Mouse (Mus musculus) hindlimb bud, embryonic 11.5 days (tissue): ENCODE results near the gene Gm10401.

ENCODE experiments used
- DNase-seq: peaks from one replicate; pipeline ENCODE4 v3.0.0-alpha.2; 2012; ENCODE audit warnings: low read depth, low spot score; ENCODE audit errors: extremely low spot score

Gm10401 gene

DNA sequence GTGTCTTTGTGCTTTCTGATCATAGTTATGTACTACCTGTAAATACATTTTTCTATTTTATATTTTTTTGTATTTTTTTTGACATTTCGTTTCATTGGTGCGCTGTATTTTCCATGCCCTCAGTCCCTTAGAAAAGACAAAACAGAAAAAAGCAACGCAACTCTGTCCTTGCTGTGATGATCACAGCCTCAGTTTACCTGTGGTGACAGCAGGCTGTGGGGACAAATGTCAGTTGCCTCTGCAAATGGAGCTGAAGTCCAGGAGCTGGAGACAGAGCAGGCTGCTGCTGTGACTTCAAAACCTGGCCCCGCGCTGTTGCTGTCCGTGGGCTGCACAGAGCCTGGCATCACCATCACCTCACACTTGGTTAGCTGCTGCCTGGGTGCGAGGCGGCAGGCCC, at the start of gene Gm10401:
Gene Gm10401, minus strand, starts transcription at position 101 of the 400 bp plus-strand sequence.
- no peak for DNase-seq

DNA sequence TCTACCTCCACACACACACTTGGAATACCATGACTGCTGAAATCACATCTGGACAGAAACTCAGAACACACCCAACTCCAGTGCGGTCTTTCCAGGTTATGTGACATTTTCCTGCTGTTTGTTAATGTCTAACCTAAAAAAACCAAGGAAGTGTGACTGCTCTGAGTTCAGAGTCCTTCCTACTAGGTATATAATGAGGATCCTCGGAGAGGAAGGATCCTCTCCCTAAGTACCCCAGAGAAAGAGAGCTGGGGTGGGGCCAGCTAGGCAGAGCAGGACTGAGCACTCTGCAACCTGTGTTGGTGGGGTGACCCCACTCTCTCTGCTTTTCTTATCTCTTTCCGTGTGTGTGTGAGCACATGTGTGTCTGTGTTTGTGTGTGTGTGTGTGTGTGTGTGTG, 49.3 kb upstream of the Gm10401 start:
- DNase-seq = no peak

DNA sequence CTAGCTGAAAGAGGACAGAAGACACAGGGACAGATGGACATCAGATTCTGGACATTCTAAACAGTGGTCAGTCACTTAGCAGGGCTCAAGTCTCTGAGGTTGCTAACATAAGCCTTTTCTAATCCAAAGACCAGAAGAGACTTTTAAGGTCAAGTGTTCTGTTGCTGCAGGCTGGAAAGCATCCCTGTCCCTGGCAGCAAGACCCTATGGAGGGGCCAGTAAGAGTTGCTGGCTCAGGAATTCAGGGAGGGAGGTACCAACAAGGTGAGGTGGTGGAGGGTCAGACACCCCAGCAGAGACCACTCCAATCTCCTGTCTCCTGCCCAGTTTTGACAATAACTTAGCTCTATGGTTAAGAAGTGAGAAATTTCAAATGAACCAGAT, 48.6 kb upstream of the Gm10401 start:
- no peak for DNase-seq

DNA sequence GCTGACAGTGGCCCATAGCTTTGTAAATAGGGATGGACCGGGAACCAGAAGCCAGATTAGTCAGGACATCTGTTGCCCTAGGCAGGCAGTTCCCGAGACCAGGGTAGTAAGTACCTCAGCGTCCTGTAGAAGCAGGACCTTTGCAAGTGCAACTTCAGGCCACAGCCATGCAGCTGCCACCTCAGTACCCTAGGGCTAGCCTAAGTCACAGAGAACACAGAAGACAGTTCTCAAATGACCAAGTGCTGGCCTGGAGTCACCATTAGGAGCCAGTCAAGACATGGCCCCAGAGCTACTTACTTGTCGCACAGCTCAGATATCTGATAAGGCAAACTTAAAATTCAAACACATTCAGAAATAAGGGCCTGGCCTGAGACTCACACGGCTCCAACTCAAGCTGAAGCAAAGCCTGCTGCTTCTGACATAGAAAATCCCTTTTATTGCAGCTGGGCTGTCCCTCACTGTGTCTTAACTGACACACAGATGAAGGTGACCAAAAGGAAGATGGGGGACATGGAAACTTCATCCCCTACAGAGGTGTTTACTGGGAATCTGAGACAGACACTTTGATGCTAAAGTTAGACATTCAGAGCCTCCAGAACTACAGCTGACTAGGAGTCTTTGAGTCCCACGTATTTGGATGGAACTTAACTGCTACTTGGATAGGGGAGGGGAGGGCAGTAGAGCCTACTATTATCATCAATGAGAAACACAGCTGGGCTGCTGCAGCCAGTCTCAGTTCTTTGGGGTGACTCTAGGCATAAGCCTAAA, 48.1 kb upstream of the Gm10401 start:
- DNase-seq = no peak

DNA sequence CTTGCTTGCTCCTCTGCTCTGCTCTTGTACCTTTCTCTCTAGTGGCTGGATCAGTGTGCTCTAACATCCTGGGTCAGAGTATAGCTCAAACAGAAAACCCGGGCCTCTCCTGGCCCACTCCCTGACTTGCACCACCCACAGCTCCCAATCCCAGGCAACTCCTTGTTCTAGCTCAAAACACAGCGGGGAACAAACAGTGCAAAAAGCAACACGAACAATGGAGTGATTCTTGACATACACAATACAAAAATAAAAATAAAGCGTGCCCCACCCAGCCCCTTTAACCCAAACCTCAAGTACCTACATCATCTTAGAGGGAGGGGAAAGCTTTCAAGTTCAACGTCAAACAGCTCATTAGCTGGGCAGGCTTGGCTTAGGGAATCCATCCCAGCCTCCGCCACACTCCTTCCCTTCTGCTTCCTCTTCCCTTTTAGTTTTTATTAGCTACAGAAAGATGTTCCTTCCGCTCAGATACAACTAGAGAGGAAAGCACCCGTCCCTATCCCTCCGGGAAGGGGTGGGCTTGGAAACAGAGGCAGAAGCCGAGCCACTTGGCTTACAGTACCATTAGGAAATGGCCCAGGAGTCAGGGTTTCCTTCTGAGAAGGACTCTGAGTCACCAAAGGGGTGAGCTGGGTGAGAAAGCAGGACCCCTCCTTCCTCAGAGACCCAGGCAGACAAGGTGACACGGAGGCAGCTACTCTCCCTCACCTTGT, 47.3 kb upstream of the Gm10401 start:
- DNase-seq = no peak

DNA sequence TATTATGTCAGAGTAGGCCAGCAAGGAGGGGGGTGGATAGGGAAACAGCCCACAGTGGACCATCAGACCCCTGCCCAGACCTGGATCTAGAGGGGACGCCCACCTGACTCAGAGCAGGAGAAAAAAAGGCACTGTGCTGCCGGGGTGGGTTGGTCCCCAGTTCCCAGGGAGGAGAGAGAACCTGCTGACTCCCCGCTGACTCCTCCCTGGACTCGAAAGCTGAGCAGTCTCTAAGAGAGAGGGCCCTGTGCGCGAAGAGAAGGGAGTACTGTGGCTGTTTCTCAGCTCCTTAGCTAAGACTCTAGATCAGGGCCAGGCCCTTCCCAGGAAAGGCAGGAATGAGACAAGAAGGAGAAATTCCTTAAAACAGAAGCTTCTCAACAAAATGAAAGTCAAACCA, 46.4 kb upstream of the Gm10401 start:
- DNase-seq = no peak

DNA sequence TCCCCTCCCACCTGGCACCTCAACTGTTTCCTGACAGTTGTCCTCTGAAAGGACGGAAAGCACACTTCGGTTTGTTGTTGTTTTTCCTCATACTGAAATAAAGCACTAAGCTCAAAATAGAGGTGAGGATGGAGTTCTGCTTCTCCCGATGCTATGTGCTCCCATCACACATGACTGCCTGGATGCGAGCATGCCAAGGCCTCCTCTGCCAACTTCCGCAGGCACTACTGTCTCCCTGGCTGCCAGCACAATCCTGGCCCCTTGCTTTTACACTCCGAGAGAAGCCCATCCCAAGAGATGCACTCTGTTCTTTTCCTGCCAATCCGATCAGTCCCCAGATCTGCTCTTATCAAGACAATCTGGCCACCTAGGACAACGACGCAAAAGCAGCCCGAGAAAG, 45.5 kb upstream of the Gm10401 start:
- DNase-seq = no peak

DNA sequence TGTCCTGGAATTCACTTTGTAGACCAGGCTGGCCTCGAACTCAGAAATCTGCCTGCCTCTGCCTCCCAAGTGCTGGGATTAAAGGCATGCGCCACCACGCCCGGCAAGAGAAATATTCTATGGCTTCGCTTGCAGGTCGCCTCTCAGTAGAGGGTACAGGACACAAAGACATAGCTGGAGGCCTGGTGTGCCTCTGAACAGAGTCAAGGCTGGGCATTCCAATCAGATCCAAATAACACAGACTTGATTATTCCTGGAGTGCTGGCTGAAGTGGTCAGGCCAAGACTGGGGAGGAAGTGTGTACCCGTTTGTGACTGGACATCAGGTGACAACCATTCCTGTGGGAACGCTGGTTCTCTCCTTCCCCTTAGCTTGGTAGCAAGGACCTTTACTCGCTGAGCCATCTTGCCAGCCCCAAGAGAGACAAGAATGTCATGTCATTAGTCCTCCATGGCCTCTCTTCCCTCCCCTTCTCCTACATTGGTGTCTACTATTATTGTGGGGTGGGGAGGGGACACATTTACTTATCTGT, 44.1 kb upstream of the Gm10401 start:
- no peak for DNase-seq

DNA sequence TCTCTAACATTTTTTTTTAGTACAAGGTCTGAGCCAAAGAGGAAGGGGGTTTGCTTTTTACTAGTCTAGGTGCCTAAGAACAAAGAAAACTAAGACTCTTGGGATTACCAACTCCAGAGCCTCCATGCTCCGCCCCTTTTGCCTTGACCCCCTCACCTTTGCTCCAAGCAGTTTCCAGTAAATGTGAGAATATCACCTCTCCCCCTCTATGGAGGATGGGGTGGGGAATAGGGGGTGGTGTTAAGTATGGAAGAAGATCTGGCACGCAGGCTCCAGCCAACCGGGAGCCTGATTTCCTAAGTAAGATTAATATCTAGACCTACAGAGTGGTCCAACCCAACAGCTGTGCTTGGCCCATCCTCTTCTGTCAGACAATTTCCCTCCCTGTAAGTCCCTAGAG, 42.6 kb upstream of the Gm10401 start:
- DNase-seq = no peak

DNA sequence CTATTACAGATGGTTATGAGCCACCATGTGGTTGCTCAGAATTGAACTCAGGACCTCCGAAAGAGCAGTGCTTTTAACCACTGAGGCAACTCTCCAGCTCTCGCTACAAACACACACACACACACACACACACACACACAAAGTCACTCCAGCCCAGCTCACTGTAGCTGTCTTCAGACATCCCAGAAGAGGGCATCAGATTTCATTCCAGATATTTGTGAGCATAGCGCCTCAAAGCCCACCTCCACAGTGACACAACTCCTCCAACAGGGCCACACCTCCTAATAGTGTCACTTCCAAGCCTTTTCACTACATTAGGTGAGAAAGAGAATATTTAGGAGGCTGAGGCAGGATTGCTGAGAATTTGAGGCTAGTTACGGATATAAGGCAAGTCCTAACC, 41.0 kb upstream of the Gm10401 start:
- no peak for DNase-seq

DNA sequence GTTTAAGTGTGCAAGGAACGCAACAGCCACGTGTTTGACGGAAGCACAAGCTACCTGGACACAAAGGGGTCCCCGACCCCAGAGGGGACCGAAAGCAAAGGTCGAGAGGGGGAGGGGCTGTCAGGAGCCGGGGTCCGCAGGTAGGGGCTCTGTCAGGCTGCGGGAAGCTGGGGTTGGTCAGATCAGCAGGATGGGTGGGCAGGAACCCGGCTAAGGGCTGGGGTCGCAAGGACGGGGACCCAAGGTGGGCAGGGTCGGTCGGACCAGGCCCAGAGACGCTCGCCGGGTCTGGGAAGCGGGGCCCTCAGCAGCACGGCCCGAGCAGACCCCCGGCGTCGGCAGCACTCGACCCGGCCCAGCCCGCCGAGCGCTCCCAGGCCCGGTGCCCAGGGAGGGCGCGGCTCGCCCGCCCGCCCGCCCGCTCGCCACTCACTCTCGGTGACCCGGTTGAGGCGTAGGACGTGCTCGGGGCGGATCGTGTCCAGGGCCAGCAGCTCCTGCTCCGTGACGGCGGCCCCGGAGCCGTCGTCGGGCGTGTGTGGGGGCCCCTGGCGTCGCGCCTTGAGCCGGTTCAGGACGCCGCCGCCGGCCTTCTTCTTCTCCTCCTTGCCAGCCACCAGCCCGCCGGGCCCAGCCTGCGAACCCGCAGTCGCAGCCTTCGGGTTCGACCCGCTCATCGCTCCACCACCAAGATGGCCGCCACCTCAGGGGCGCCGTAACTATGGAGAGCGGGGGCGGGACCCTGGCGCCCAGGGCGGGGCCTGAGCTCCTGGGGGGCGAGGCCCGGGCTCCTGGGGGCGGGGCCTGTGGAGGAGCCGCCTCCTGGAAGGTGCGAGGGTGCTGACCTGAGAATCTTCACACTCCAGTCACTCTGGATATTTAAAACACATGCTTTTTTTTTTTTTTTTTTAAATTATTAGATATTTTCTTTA, 36.4 kb upstream of the Gm10401 start, which contains the start of gene Unc119b:
Gene Unc119b, minus strand, starts transcription at position 742 of the 932 bp plus-strand sequence.
- no peak for DNase-seq

DNA sequence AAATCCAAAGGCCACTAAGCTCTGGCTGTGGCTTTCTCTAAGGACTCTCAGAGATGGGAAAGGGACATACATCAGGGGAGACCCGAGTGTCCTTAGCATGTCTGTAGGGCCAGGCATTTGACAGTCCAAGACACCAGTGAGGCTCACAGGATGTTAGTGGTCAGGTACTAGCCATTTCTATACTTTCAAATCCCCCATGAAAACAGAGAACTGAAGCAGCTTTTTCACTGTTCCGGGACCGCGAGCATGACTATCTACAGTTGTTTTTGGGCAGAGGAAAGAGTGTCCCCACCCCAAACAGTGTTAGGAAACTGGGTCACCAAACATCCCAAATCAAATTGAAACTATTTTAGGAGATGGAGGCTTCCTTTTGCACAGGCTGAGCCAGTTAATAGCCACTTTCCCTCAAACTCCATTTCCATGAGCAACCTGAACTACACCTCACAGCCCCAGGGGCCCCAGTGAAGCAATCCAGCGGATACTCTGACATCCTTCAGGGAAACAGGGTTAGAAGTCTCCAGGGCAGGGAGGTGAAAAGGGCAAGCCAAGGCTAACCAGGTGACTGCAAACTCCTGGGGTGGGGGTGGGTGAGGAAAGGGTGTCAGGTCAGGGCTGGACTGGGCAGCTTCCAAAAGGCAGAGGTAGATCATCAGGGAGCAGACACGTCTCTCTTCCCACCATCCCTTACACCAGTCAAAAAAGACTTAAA, 35.4 kb upstream of the Gm10401 start:
- no peak for DNase-seq

DNA sequence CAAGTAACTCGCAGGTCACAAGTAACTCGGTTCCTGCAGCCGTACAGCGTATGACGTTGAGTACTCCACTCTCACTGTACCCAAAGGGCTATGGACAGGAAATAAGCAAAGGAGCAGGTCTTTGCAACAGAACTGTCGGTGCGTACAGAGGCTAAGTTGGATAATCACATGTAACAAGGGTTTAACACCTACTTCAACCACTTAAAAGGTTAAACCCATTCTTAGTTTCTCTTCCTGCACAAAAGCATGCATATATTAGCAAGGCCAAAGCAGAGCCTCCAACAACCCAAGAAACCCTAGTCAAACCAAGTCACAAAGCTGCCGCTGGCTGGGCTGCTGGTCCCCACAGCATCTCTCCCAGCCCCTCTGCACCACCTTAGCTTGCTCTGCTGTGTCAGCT, 34.4 kb upstream of the Gm10401 start:
- DNase-seq = no peak

DNA sequence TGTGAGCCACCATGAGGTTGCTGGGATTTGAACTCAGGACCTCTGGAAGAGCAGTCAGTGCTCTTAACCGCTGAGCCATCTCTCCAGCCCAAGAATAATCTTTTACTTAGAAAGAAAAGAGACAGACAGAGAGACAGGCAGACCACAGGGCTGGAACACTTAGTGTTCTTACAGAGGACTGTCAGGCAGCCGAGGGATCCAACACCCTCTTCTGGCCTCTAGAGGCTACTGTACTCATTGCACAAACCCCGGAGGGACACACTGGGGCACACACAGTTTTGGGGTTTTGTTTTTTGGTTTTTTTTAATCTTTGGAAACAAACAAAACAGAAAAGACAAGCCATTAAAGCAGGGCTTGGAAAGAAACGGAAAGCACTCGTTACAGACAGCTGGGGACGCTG, 31.2 kb upstream of the Gm10401 start:
- no peak for DNase-seq

DNA sequence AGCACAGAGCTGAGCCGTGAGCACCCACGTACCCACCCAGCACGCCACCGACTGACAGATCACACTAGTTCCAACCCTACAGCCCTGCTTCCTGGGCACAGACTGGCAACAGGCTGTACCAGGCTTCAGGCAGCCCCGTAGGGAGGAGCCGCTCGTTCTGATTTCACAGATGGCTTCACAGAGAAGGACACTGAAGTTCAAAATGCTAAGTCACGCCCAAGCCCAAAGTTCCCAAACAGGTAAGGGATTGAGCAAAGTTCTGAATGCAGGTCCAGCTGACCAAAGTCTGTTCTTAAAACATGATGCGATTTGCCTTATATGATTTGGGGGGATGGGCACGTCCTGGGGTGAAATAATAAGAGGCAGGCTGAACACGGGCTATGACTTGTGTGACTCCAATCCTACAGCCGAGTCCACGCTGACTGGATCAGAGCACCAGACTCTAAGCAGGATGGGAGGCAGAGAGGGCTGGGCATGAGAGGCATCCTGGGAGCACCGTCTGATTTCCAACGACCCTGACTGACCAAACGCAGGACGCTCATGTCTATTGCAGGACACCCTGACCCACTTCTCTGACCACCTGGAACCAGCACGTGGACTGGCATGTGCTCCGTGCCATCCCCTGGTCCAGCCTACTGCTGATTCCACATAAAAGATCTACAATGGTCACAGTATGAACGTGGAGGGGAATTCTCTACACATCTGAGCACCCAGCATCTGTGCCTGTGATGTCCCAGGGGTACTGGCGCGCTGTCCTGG, 29.5 kb upstream of the Gm10401 start:
- DNase-seq = no peak

DNA sequence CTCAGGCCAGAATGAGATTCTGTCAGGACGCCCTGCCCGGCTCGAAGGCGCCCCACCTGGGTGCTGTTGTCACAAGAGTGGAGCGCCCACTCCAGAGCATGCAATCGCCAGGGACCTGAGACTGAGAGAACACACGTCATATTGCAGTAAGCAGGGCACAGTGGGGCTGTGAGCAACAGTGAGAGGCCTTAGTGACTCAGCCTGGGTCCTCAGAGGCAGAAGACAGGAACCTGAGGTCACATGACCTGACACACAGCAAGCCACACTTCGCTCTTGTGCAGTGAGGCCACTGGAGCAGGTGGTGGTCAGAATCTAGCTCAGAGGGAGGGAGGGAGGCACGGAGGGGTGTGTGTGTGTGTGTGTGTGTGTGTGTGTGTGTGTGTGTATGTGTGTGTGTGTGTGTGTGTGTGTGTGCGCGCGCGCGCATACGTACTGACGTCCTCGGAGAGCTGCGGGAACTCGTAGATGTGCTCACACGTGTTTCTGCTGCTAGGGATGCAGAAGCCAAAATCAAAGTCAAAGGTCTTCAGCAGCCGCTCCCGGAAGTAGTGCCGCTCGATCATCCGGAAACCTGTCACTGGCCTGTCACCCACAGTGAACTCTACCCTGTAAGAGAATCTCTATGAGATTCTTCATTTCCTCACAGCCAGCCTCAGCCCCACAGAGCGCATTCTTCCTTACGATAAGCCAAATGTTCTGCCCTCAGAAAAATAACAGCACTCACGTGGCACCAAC, 28.6 kb upstream of the Gm10401 start:
- DNase-seq = no peak

DNA sequence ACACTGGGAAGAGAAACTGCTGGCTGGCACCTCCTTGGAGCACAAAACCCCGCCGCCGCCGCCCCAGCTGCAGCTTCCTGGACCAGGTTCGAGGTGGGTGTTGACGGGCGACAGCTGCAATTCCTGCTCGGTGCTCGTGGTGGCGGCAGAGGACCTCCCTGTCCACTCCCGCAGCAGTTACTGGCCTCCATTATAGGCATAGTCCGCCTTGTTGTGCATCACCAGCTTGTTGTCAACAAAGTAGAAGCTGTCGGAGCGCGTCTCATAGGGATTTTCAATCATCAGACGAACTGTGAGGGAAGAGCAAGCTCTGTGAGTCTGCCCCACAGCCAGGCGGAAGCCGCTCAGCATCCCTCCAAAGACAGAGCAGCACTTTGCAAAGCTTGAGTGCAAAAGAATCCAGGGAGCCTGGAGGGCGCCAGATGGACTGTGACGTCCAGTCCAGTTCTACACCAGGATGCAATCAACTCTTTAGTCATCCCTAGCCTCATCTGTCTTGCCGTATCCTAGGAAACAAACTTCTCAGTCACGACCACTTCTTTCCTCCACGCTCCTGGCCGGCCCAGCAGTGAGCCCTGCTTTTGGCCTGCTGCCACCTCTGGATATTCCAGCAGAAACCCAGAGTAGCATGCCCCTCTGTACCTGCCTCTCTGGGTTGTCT, 27.2 kb upstream of the Gm10401 start:
- no peak for DNase-seq

DNA sequence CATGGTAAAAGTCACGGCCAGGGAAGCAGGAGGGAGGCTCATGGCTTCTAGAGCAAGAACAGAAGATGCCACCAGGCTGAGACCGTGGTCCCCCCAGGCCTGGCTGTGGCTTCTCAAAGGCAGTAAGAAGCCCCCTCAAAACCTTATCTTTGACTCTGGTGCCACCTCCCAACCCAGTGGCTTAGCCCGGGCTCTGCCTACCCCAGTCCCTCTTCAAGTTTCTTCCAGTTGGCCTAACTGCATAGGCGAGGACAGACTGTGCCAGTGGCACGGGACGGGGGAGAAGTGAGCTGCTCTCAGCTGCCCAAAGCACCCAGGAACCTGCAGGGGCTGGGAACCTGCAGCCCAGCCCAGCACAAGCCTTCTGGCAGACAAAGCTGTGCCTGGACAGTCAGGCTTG, 26.6 kb upstream of the Gm10401 start:
- no peak for DNase-seq

DNA sequence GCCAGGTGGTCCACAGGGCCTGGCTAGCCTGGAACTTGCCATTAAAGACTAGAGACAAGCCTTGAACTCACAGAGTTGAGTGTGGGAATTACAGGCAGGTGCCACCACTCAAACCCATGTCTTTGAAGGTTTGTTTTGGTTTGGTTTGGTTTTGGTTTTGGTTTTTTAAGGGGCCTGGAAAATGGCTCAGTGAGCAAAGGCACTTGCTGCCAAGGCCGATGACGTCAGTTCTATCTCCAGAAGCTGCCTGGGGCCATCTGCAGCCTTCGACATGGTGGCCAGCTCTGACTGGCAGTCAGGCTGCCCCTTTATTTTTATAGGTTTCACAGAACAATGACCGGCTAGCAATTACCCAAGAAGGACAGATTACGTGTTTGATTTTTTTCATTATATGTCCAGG, 22.9 kb upstream of the Gm10401 start:
- DNase-seq = no peak
